ENCODE assay signal across 8 mouse cellular contexts in genomic region chr11:51063841-51064240, GRCm38 (mm10). TPM values are rescaled to one million over a fixed set of nuclear protein-coding genes. Genes with fewer than 3 reads are reported as not detected.
"Had no signal": no experiment of that assay in that cellular context is flagged by ENCODE, and none has a peak within 500 bp of the region (broad histone marks: within the 10 kb centered on the region; RNA-seq: fewer than 3 reads in every experiment).

No protein-coding gene starts in this region.

- DNase-seq: layer of hippocampus, postnatal 36 days; lung, adult 18-20 months; spleen, adult 18-20 months; thymus, adult 2 months; thymus, postnatal 25 days had no signal

RNA-seq across cellular contexts. Expression of gene Zfp354a, which starts 4.8 kb away (rescaled TPM):
- total RNA-seq: megakaryocyte-erythroid progenitor cell, adult 5-6 weeks had no signal

RNA-seq across cellular contexts. Expression of gene Olfr1375, which starts 15.9 kb away (rescaled TPM):
- total RNA-seq: layer of hippocampus, postnatal 36 days; left cerebral cortex, postnatal 36 days; liver, adult 2 months; megakaryocyte-erythroid progenitor cell, adult 5-6 weeks had no signal

RNA-seq across cellular contexts. Expression of gene Olfr54, which starts 49.8 kb away (rescaled TPM):
- total RNA-seq: layer of hippocampus, postnatal 36 days; left cerebral cortex, postnatal 36 days; liver, adult 2 months; megakaryocyte-erythroid progenitor cell, adult 5-6 weeks had no signal
